Mouse (Mus musculus) neutrophil, adult 5-6 weeks (primary cell): ENCODE data around the gene Ube2d3. TPM values are rescaled to one million over a fixed set of nuclear protein-coding genes. Genes with fewer than 3 reads are reported as not detected.
"Not testable (repeated sequence)": the region's sequence is repeated elsewhere in the genome, so short reads cannot be mapped to it uniquely, and the experiment has no call there.

Experiments used
- ATAC-seq: fragments of 151-379, 151-347 bp; 2 replicates; pipeline ENCODE4 v1.8.0; 2017; ENCODE audit warnings: mild to moderate bottlenecking, moderate TSS enrichment; ENCODE audit not compliant: insufficient number of reproducible peaks, poor library complexity, low FRiP score, severe bottlenecking; ENCODE audit errors: extremely low read depth
- total RNA-seq: library from RNA; stranded (forward); fragments of 200-1000 nt; gene quantifications from 2 replicates; pipeline ENCODE4 v1.2.3, GENCODE M21; 2017

Gene Ube2d3
- total RNA-seq, 1 experiment from 2014 or later: 587 TPM

DNA sequence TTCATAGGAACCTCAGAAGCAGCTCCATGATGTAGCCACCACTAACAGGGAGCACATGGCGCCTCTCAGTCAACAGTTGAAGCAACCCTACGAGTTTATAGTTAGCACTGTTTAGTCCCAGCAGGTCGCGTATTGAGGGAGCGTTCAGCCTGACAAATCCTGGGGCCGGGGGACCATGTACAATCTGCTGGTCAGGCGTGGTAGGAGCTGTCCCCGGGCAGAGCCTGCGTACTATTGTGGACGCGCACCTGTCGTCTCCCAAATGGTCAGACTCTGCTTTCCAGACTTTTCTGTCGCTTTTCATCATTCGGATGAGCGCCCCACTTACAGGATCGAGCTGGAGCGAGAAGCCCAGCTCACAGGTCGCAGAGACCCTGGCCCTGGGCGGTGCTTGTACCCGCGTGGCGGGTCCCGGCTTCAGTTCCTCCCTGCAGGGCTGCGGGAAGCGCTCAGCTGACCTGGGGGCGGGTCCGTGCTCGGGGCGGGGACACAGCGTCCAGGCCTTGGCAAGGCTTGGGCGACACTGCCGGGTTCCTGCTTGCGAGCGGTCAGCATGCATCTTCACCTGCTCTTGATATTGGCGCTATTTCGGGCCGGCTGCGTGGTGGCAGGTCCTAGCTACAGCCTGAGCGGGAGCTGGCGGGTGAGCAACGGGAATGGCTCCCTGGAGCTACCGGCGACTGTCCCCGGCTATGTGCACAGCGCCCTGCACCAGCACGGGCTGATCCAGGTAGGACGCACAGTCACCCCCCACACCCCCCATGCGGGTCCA lies 47.4 kb downstream of the Ube2d3 start, which contains the start of gene Manba:
Gene Manba, plus strand, starts transcription at position 484 of the 772 bp plus-strand sequence.
- ATAC-seq: peak; percentile 93

DNA sequence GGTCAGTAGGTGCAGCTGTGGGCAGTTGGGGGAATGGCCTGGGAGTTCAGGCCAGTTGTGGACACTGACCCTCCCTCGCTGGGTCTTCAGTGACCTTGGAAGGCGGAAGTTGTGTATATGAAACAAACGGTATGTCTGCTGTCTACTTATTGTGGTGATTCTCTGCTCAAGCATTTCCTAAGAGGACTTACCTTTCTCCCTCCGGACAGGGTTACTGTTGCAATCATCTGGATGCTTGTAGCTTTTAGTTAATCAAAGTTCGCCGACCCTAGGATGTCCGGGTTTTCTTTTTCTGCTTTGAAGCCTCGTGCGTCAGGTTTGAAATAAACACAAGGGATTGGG lies 47.9 kb downstream of the Ube2d3 start:
- peak; percentile 25; the same call in 1 of the 2 replicates for ATAC-seq

DNA sequence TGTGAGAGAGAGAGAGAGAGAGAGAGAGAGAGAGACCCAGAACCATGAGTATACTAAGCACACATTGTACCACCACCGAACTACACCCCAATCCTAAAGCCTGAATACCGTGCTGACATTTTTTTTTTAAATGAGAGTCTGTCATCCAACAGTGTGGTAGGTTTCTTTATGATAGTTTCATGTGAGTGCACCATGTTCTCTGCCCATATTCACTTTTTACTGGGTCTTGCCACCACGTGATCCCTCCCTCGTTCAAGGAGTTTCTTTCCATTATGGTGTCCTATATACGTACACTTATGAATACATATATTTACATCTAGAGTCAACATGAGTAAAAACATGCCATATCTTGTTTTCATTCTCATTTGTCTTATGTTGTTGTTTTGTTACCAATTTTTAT lies 48.4 kb downstream of the Ube2d3 start:
- no peak for ATAC-seq

DNA sequence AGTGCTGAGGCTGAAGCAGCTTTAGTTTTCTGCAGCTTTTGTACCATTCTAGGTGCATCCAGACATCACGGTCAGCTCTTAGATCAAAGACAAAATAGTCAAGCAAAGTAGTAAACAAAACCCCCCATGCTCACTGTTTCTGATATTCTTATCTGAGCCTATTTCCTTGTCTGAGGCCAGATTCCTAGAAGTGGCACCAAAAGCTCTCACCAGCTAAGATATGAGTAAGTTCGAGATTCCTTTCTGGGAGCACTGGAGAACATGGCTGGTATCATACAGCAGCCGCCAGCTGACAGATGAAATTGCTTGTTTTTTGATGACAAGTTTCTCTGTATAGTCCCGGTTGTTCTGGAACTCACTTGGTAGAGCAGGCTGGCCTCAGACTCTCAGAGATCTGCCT lies 49.9 kb downstream of the Ube2d3 start:
- ATAC-seq: no peak

DNA sequence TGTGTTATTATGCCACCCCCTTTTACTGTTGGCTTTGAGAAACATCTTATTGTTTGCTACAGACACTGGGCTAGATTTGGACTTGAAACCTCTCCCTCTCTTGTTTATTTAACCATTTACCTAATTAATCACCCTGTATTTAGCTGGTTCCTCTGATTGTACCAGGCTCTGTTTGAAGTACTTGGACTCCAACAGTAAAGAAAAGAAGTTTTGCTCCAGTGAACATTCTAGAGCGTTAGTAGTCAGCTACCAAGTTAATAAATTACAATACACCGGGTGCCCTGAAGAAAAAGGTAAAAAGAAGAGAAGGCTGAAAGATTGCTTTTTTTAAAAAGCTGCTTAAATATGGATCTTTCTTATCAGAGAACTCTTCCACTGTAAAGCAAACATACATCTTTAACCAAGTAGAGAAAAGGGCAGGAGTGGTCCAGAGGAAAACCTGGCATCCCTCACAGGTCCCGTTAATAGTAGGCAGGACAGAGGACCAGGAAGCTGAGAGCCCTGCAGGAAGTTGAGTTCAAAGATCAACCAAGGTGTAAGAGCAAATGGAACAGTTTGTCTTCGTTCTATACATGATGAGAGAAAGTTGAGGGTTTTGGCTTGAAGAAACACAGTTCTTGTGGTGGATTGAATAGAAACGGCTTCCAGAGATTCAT lies 52.0 kb downstream of the Ube2d3 start:
- no peak for ATAC-seq

DNA sequence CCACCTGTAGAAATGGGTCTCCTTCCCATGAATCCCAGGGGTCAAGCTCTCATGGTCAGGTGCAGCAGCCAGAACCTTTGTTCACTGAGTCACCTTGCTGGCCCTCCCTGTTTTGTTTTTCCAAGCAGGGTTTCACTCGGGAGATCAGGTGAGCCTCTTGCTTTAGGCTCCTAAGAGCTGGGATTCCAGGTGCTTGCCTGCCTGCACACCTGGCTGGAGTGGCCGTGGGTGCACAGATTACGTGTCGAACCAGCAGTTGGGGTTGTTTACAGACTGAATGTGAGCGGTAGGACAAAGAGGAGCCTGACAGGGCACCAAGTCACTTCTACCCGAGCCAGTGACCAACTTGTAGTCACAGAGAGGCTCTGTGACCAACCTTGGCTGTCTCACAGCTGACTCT lies 53.2 kb downstream of the Ube2d3 start:
- no peak for ATAC-seq

DNA sequence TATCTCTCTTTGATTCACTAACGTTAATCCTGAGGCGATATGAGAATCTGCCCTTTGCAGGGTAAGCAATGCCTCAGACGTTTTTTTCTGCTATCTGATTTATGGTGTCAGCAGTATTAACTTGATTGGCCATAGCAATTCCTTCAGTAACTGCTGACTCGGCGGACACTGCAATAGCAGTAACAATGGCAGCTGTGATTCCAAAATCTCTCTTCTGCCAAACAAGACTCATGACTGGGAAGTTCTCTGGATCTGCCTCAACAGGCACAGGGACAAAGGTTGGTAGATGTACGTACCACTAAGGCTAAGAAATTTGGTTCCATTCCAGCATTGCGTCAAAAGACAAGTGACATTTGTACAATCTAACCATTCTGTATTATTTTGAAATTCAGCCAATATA lies 55.4 kb downstream of the Ube2d3 start:
- ATAC-seq: not testable (repeated sequence)

DNA sequence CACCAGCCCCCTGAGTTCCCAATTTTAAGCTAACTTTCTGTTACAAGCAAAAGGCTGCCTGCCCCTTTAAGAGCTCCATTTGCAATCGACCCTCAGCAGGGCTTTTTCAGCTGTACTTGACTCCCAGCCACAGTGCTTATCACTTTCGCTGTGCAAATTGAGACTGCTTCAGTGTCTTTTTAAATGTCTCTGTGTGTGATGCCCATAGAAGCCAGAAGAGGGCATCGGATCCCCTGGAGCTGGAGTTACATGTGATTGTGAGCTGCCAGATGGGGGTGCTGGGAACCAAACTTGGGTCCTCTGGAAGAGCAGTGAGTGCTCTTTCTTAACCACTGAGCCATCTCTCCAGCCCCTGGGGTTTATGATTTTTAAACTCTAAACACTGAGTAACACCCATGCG lies 60.0 kb downstream of the Ube2d3 start:
- not testable (repeated sequence) for ATAC-seq

DNA sequence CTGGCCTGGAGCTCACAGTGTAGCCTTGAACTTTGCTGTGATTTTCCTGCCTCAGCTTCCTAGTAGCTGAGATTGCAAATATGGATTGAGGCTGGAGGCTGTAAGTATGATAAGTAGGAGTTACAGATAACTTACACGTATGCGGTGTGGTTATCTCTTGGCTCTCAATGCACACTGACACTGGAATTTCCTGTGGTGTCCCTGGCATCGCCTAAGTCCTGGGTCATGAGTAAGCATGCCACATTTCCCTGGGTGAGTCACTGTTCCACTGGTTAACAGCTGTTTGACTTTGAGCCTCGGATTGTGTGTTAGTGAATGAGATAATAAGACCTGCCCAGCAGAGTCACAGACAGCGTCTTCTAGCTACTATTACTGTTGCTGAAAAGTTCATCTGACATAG lies 60.9 kb downstream of the Ube2d3 start:
- ATAC-seq: no peak

DNA sequence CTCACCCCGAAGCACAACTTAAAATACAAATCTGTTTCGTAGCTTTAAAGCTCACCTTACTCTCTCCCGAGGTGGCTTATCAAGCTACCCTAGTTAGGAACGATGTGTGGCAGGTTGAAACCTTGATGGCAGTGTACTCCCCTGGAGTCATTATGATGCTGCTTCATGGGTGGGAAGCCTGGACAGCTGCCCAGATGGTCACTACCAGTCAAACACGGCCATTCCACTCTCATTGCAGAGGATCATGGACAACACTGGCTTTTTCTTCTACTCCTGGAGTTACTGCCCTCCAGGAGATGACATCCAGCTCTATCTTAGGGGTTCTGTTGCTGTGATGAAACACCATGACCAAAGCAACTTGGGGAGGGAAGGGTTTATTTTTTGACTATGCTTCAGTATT lies 65.2 kb downstream of the Ube2d3 start:
- ATAC-seq: no peak

DNA sequence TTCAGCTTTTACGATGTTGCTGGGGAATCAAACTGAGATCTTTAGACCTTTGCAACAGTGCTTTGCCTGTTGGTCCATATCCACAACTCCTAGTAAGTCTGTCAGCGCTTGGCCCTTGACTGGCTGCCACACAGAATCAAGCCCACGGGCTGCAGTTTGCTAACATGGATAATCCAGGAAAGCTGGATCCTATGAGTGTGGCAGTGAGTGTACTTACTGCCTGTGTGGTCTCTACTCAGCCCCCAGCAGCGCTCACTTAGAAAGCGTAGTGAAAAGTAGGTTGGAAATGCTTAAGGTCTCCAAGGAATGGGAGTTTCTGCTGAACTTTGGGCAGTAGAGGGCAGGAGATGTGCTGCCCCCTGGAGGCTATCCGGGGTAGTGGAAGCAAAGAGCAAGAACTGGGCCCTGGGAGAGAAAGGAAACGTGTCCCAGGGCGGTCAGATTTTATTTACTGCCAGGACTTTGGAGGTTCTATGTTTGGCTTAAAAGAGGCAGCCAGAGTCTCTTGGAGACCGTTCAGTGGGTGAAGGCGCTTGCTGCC lies 67.5 kb downstream of the Ube2d3 start:
- ATAC-seq: peak; percentile 90

DNA sequence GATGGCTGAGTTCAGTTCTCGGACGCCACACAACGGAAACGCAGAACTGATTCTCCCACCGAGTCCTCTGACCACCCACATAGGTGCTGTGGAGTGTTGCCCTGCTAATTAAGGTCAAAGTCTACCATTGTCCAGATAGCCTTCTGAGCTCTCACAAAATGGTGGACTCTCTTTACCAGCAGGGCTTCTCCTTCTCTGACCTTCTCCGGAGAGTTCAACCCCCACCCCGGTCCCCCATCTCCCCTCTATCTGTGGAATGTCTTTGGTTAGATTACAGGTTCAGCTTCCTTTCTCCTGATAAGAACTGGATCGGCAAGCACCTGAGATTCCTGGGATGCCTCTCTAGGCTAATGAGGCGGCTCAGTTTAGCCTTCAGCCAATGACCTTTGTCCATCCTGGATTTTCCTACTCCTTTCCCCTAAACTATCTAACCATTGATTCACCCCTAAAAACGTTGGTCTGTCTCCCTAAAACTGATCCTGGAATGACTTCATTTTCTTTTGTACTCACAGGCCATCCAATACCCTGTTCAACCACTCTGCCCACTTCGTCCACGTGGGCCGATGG lies 68.0 kb downstream of the Ube2d3 start:
- ATAC-seq: no peak

DNA sequence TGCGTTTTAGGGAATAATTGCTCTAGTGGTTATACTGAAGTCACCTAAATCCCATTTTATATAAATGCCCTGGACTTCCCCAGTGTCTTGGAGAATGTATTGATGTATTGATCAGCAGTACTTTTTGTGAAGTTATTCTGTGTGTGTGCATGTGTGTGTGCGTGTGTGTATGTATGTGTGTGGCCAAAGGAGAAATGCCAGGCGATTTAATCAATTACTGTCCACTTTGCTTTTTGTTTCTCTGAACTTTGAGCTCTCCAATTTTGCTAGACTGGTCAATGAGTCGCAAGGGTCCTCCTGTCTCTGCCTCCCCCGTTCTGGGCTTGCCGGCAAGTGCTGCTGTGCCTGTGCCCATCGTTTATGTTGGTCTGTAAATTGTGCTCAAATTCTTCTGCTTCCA lies 69.6 kb downstream of the Ube2d3 start:
- ATAC-seq: no peak

DNA sequence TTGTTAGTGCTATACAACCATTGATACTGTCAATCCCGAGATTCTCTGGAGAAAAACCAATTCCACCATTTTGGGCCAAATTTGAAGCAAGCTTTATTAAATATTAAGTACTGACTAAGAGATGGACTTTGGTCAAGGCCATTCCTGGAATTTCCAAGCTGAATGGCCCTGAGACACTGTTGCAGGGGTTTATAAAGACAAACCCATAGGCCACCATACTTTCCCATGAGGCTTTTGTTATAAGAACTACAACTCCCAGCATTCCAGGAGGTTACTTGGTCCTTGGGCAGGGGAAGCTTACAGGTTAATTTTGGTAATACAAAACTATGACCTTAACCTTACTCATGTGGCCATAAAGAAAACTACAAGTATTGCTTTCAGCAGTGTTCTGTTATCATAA lies 70.2 kb downstream of the Ube2d3 start:
- ATAC-seq: no peak

DNA sequence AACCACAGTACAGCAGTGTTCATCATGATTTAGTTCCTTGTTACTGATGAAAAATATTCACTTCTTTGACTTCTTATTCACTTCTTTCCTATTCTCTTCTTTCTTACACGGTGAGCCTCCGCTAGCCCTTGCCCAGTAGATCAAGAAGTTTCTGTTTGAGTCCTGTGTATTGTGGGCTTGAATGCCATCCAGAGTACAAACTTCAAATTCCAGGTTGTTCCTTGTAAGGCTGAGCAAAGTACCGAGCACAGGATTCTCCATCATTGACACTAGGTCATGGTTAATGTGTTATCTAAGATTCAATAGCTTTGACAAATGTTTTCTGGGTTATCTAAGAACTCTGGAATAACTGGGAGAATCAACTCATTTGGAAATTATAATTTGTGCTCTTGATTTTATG lies 72.4 kb downstream of the Ube2d3 start:
- no peak for ATAC-seq

DNA sequence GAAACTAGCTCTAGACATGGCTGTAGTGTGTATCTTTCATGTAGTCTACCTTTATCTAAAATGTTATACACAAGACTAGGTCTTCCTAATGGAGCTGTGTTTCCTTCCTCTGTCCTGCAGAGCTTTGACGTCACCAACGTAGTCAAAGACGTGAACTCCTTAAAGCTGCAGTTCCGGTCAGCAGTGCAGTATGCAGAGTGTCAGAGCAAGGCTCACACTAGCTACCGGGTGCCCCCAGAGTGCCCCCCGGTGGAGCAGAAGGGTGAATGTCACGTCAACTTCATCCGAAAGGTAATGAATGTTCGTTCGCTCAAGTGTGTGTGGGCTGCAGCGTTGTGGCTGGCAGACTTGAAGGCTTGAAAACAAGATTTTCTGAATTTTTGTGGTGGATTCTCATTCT lies 73.7 kb downstream of the Ube2d3 start:
- no peak for ATAC-seq

DNA sequence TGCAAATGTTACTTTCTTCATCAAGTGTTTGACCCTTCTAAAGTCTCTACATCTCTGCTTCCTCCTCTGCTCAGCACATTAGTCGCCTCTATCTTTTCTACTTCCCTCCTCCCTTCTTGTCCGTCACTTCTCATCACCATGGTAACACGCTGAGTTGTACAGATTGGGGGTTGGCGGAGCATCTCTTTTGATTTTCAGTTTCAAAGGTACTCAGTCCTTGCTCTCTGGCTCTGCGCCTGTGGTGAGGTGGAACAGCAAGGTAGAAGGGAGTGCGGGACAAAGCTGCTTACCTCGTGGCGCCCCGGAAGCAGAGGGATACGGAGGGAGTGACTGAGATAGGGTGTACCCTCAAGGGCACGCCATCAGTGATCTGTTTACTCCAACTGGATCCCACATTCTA lies 75.3 kb downstream of the Ube2d3 start:
- peak; percentile 30; the same call in 1 of the 2 replicates for ATAC-seq

DNA sequence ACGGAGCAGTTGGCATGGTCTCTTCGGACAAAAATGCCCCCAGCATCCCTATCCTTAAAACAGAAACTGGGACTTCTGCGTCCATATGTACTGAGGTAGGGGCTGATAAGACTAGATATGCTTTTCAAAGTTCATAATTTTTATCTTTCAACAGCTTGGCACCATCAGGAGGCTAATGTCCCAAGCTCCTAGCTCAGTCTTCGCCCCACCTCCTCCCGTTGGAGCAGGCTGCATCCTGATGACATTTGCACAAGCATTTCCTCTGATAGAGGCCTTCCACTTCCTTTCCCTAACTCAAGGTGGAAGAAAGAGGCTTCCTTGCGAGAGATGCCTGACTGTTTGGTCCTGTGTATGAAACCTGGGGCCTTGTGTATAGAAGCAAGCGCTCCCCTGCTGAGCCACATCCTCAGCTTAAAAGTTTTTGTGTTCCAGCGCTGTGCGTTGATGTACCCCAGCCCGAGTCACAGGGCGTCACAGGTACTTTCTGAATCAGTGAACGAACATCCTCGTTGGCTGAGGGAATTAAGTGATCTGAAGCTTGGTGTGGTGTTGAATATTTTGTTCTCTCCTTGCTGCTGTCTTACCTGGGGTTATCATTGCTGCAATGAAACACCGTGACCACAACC lies 76.0 kb downstream of the Ube2d3 start:
- no peak for ATAC-seq

DNA sequence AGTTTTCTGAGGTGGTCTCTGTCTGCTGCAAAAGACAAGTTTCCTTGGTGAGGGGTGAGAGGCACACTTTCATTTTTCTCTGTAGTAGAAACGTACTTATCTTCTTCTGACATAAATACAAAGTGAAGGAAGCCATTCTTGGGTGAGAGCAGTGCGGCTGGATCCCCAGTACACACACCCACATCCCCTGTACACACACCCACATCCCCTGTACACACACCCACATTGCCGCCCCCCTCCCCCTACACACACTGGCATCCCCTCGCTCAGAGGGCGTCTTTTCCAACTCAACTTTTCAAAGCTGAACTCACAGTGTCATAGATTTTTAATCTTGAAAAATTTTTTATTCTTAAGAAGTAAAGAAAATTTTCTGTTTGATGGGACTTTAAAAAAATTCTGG lies 77.3 kb downstream of the Ube2d3 start:
- ATAC-seq: no peak

DNA sequence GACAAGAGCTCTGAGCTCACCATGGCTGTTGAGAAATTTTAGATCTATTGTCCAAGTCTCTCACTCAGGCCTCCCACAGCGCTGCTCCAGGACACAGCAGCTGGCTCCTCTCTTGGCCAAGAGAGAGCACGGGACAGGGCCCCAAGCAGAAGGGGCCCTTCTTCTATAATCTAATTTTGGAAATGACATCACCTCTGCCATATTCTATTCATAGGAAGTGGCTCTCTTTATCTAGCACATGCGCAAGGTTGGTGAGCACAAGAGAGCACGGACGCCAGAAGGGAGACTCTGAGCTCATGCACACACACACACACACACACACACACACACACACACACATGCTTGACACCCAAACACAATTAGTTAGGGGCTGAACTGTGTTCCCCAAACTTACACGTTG lies 78.9 kb downstream of the Ube2d3 start:
- ATAC-seq: no peak
